In genomic region chr16:72381819-72382218, GRCm38 (mm10) we compare ENCODE assay signal across 20 mouse cellular contexts.
DNase-seq lines count a peak whose midpoint lies in the region; ATAC-seq and TF ChIP-seq lines count a peak whose summit lies in the region.
"Had no signal": no experiment of that assay in that cellular context is flagged by ENCODE, and none has a peak within 500 bp of the region (broad histone marks: within the 10 kb centered on the region; RNA-seq: fewer than 3 reads in every experiment).

No protein-coding gene starts in this region.

- WGBS in heart, adult 2 months: 21% methylated on average over 6 of the region's 6 CpGs
- WGBS in heart, embryonic 12.5 days: 26% methylated on average over 6 of the region's 6 CpGs
- WGBS in heart, embryonic 14.5 days: 16% methylated on average over 6 of the region's 6 CpGs
- 77% methylated on average over 6 of the region's 6 CpGs for WGBS in liver, embryonic 12.5 days (ENCODE audit: insufficient replicate concordance)

- no peak overlapping the region for H3K27ac ChIP-seq in heart, adult 2 months
- H3K27ac ChIP-seq in heart, embryonic 12.5 days (ENCODE audit: poor library complexity, severe bottlenecking): 0 out of 2 replicates have a peak overlapping the region, but pooled peaks have one; percentile 35
- peak overlapping the region; percentile 17 to 62; a peak in 2 of 4 replicates for H3K27ac ChIP-seq in heart, embryonic 14.5 days (replicated peaks in 1 of 2; ENCODE audit: control insufficient read depth in 1 of 2, insufficient read depth in 1 of 2, low read depth in 2 of 2, low read length in 2 of 2)
- no peak overlapping the region for H3K27ac ChIP-seq in liver, embryonic 12.5 days
- H3K27ac ChIP-seq: embryonic facial prominence, embryonic 12.5 days; forebrain, embryonic 15.5 days; hindbrain, embryonic 13.5 days; hindbrain, postnatal 0 days had no signal

- 0 out of 2 replicates have a peak, but pooled peaks cover 1% of the 10 kb centered on the region for H3K27me3 ChIP-seq in heart, adult 2 months (ENCODE audit: control insufficient read depth, insufficient read depth, low read length)
- no peaks in the 10 kb centered on the region for H3K27me3 ChIP-seq in heart, embryonic 12.5 days (replicated peaks)
- no peaks in the 10 kb centered on the region for H3K27me3 ChIP-seq in heart, embryonic 14.5 days (ENCODE audit: control insufficient read depth, insufficient read depth, low read length)
- H3K27me3 ChIP-seq in liver, embryonic 12.5 days (replicated peaks): no peaks in the 10 kb centered on the region
- H3K27me3 ChIP-seq: embryonic facial prominence, embryonic 12.5 days; forebrain, embryonic 15.5 days; hindbrain, embryonic 13.5 days had no signal

- TF ChIP-seq CTCF in heart, adult 2 months (IDR thresholded peaks at IDR 0.05): no peak

- peak; percentile 69 for ATAC-seq in heart, embryonic 12.5 days (ENCODE audit: insufficient number of reproducible peaks, low FRiP score)
- ATAC-seq in heart, embryonic 14.5 days (ENCODE audit: insufficient number of reproducible peaks, insufficient read depth, low FRiP score, low read depth): peak; percentile 80
- ATAC-seq in liver, embryonic 12.5 days: no peak
- ATAC-seq: CD4-positive, CD25-positive, alpha-beta regulatory T cell, adult 4 months; forebrain, embryonic 15.5 days; hindbrain, postnatal 0 days had no signal

- H3K9ac ChIP-seq in heart, adult 2 months (ENCODE audit: low read depth, low read length): no peak overlapping the region
- H3K9ac ChIP-seq in heart, embryonic 12.5 days: no peak overlapping the region
- no peak overlapping the region for H3K9ac ChIP-seq in heart, embryonic 14.5 days (ENCODE audit: low read length)
- H3K9ac ChIP-seq in liver, embryonic 12.5 days: no peak overlapping the region
- H3K9ac ChIP-seq: embryonic facial prominence, embryonic 12.5 days; forebrain, embryonic 15.5 days; hindbrain, embryonic 13.5 days had no signal

- H3K79me2 ChIP-seq in heart, adult 2 months (replicated peaks; ENCODE audit: control insufficient read depth, insufficient read depth, low read length): no peaks in the 10 kb centered on the region

- no peak overlapping the region for H3K4me2 ChIP-seq in heart, embryonic 12.5 days
- H3K4me2 ChIP-seq in heart, embryonic 14.5 days (ENCODE audit: low read length): no peak overlapping the region
- H3K4me2 ChIP-seq in liver, embryonic 12.5 days: no peak overlapping the region
- H3K4me2 ChIP-seq: embryonic facial prominence, embryonic 12.5 days; forebrain, embryonic 15.5 days; hindbrain, embryonic 13.5 days had no signal

- H3K9me3 ChIP-seq in heart, embryonic 12.5 days (replicated peaks): no peaks in the 10 kb centered on the region
- no peaks in the 10 kb centered on the region for H3K9me3 ChIP-seq in heart, embryonic 14.5 days (ENCODE audit: control insufficient read depth, low read length)
- no peaks in the 10 kb centered on the region for H3K9me3 ChIP-seq in liver, embryonic 12.5 days (replicated peaks)
- H3K9me3 ChIP-seq: embryonic facial prominence, embryonic 12.5 days; forebrain, embryonic 15.5 days; hindbrain, embryonic 13.5 days had no signal

- no peak for TF ChIP-seq EP300 in heart, adult 2 months (IDR thresholded peaks at IDR 0.05; ENCODE audit: insufficient read depth, low read depth, low read length)

- peak; percentile 8 to 9 for DNase-seq in heart, adult 18-20 months
- DNase-seq in heart, adult 2 months: no peak
- no peak for DNase-seq in heart, postnatal 25 days (ENCODE audit: low spot score)
- peak; percentile 5 to 12 for DNase-seq in heart, postnatal 10 days
- DNase-seq: adrenal gland, adult 8-10 months; adrenal gland, postnatal 36 days; B cell, adult 2 months; cerebellum, adult 2 months; cerebellum, postnatal 10 days; gastrocnemius, postnatal 36 days; kidney, adult 11 months had no signal

- intact Hi-C loops in heart, adult 2 months (cut with DNase I): no loop called here
- intact Hi-C loops in heart, postnatal 25 days (cut with DNase I): no loop called here
- intact Hi-C loops in heart, postnatal 10 days (cut with DNase I): no loop called here

- TF ChIP-seq POLR2A in heart, adult 2 months (IDR thresholded peaks at IDR 0.05; ENCODE audit: insufficient read depth, low read depth, low read length): no peak

- H3K36me3 ChIP-seq in heart, adult 2 months (ENCODE audit: control insufficient read depth, insufficient read depth, low read length): no peaks in the 10 kb centered on the region
- H3K36me3 ChIP-seq in heart, embryonic 12.5 days: no peaks in the 10 kb centered on the region
- H3K36me3 ChIP-seq in heart, embryonic 14.5 days (ENCODE audit: control insufficient read depth, insufficient read depth, low read length): no peaks in the 10 kb centered on the region
- no peaks in the 10 kb centered on the region for H3K36me3 ChIP-seq in liver, embryonic 12.5 days
- H3K36me3 ChIP-seq: embryonic facial prominence, embryonic 12.5 days; forebrain, embryonic 15.5 days; G1E; hindbrain, embryonic 13.5 days had no signal

- no peaks in the 10 kb centered on the region for H3K4me1 ChIP-seq in heart, adult 2 months (ENCODE audit: control insufficient read depth, insufficient read depth, low read length)
- peaks cover 7% of the 10 kb centered on the region for H3K4me1 ChIP-seq in heart, embryonic 12.5 days (replicated peaks)
- H3K4me1 ChIP-seq in heart, embryonic 14.5 days (ENCODE audit: control insufficient read depth in 2 of 2, insufficient read depth in 2 of 2, low read length in 2 of 2): peaks cover 4 to 18% of the 10 kb centered on the region in 2 experiments
- no peaks in the 10 kb centered on the region for H3K4me1 ChIP-seq in liver, embryonic 12.5 days
- H3K4me1 ChIP-seq: embryonic facial prominence, embryonic 12.5 days; forebrain, embryonic 15.5 days; hindbrain, embryonic 13.5 days had no signal

- no peak overlapping the region for H3K4me3 ChIP-seq in heart, adult 2 months
- H3K4me3 ChIP-seq in heart, embryonic 12.5 days: no peak overlapping the region
- H3K4me3 ChIP-seq in heart, embryonic 14.5 days (ENCODE audit: control insufficient read depth in 1 of 2, insufficient read depth in 1 of 2, low read depth in 1 of 2, low read length in 2 of 2): no peak overlapping the region
- no peak overlapping the region for H3K4me3 ChIP-seq in liver, embryonic 12.5 days
- H3K4me3 ChIP-seq: embryonic facial prominence, embryonic 12.5 days; forebrain, embryonic 15.5 days; hindbrain, embryonic 13.5 days had no signal

Comparison
In these comparisons a context has a peak if more than half of its experiments do, and no peak if none do; other contexts are left out.
1. DNase-seq: peak in heart, adult 18-20 months (2 of 2) and heart, postnatal 10 days (2 of 2); none in heart, adult 2 months (0 of 2) and heart, postnatal 25 days (single experiment).
2. H3K27ac ChIP-seq: peak in heart, embryonic 12.5 days (single experiment) and heart, embryonic 14.5 days (2 of 2); none in heart, adult 2 months (single experiment) and liver, embryonic 12.5 days (single experiment).